Mouse (Mus musculus): ENCODE results near the gene Macrod2.

Gene Macrod2

GRCm38 (mm10) chr2:141522081-141522480, 1127.0 kb downstream of the Macrod2 start:
- no peak for DNase-seq

DNA sequence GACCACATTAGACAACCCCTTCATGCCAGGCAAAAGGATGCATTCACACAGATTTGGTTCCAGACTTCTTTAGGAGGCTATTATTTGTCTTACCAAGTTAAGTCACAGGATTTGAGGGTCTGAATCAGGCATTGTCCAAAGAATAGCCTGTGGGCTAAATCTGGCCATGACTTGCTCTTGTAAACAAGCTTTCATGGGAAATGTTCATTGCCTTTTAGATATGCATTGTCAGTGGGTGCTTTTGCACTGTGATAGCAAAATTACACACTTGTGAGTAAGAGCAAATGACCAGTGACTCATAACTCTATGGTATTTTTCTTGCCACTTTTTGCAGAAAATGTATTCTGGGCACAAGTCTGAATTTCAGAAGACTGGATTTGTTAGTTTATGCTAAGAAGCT, 1150.8 kb downstream of the Macrod2 start:
- no peak for DNase-seq

DNA sequence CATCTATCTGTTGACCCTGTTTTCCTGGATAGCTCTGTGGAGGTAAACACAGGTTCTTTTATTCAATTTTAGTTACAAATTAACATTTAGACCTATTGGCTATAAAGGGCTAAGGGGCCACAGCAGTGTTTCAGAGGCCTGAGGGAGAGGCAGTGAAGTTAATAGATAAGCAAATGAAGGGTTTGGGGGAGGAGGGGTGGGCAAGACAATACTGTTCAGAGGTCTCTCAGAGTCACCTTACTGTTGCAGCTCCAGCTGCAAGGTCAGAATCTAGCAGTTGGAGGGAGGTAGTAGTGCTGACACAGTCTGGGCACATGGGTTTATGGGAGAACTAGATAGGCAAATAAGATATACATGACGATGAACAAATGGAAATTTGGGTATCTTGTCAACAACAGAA, 1156.6 kb downstream of the Macrod2 start:
- no peak for DNase-seq

DNA sequence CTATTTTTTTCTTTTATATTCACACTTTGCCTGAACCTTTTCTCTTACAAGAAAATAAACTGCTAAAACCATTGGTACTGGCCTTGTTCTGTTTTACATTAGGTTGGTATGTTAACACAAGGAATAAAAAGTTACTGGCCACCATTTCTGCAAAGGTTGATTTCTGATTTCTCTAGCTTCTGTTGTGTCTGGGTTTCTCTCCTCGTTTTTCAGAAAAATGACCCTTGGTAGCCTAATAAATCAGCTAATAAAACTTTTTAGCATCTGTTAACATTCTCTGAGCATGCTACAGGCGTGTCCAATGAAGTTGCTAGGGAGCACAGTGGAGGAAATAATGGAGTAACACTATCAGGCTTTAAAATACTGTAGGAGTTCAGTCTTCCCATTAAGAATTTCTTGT, 1161.6 kb downstream of the Macrod2 start:
- no peak for DNase-seq

GRCm38 (mm10) chr2:141558242-141558827, 1163.2 kb downstream of the Macrod2 start:
- DNase-seq = no peak

DNA sequence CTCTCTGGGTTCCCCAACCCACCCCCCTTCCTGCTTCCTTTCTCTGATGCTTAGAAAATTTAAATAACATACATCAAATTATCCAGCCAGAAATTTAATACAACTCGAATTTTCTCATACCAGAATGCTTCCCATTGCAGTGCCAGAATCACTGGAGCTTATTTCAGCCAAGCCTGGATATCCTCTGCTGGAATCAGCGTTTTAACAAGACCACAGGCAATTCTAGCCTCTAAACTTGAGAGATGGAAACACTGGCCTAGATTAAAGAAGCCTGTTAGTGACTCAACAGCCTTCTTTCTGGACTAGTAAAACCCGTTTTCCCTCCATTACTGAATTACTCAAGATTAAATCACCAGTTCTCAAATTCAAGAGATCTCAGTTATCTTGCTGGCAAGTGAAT, 1170.9 kb downstream of the Macrod2 start:
- DNase-seq = no peak

DNA sequence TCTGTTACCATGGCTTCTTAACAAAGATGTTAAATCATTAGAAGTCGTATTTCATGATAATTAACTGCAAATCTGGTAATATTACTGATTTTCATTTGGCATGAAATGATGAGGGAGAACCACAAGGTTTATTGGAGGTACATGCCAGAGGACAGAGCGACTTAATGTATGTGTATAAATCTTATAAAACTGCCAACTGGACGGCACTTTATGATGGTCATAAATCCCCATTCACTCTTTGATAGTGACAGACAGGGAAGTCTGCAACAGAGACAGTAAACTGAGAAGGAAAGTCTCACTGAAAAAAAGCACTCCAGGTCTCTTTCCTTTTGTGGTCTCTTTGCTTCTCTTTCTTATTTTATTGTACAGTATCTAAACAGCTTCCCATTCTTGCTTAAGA, 1176.3 kb downstream of the Macrod2 start:
- no peak for DNase-seq

DNA sequence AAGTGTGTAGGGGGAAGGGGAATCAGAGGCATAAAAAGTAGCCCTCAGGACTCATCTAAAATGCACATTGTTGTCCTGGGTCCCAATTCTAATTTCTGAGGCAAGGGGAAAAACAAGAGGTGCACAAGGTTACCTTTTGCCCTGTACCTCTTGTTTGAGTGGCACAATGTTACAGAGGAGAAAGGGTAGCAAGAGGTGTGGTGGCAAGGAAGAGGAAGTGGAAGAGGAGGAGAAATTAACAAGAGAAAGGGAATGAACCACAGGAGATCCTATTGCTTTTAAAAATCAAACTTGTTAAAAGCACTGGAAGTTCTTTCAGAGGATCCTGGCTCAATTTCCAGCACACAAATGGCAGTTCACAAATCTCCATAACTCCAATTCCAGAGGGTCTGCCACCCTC, 1183.1 kb downstream of the Macrod2 start:
- no peak for DNase-seq

DNA sequence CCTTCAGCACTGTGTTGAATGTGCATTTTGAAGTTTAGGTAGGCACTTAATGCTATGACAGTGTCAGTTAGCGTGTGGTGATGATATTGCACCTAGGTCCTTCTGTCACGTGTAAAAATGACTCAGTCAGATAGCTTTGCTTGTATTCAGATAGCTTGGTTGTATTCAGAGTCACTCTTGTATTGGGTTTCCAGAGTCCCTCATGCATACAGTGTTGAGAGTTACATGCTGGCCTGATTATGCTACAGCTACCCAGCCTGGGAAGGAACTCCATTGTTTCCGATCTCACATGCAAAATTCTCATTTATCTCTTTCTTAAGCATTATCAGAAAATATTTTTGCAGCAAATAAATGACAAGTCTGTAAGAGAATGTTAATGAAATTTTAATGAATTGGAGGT, 1187.3 kb downstream of the Macrod2 start:
- no peak for DNase-seq

DNA sequence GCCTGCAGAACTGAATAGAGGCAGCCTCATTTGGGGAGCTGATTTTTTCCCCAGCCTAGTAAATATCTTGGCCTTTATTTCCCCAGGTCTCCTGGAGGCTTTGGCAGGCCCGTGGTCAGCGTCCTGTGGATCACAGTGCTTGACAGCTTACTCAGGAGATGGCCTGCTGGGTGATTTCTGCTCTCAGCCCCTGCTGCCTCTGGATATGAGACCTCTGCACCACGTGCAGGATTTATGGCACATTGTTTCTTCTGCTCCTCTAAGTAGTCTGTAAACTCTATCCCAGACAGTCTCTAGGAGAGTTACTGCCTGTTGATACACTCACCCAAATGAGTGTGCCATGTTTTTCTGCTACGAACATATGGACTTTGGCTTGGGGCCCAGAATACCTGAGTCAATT, 1187.8 kb downstream of the Macrod2 start:
- DNase-seq = no peak

- DNase-seq = no peak
Measured at GRCm38 (mm10) chr2:141587290-141587689, 1192.2 kb downstream of the Macrod2 start.

DNA sequence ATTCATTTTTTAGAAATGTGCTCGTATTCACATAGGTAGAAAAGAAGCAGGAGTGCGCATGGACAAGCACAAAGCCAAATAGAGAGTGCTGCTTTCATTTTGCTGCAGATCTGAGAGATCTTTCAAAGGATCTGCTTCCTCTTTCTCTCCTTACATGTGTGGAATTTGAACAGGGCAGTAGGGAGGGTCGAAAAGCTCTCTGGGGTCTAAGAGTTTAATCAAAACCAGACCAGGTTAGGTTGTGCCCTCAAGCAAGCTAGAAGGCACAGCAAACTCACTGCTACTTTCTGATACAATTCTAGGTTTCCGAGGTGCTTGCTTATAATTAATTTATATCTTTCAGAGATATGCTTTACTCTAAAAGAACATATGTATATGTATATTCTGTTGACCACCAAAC, 1196.2 kb downstream of the Macrod2 start:
- DNase-seq = no peak

DNA sequence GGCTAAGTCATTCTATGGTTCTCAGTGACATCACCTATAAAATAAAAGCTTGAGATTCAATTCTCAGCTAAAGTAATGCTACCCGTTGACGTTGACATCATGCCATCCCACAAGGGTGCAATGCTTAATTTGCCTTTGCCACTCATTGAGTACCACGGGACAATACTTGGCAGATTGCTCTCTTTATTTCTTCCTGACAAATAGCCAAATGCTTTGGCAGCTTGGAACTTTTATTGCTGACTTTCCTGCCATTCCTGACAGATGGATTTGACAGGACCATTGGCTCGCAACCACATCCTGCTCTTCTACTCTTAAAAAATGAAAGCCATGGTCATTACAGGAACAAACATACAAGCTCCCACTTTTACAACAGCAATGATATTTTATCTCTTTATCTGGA, 1199.7 kb downstream of the Macrod2 start:
- DNase-seq = no peak

GRCm38 (mm10) chr2:141617721-141618120, 1222.6 kb downstream of the Macrod2 start:
- DNase-seq = no peak

DNA sequence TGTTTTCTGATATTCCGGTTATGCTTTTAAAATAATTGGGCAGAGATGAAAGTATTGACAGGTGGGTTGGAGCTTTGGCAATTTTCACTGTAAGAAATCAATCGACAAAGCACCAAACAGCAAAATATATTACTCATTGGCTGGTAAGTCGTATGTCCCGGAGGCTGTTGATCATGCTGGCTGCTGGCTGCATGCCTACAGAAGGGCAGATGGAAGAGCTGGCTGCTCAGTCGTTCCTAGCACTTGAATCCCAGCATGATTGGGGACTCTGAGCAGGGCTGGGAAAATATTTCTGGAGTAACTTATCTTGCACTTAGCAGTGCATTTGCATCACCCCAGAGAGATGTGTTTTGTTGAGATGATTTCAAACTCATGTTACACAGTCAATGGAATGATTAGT, 1223.1 kb downstream of the Macrod2 start:
- no peak for DNase-seq

DNA sequence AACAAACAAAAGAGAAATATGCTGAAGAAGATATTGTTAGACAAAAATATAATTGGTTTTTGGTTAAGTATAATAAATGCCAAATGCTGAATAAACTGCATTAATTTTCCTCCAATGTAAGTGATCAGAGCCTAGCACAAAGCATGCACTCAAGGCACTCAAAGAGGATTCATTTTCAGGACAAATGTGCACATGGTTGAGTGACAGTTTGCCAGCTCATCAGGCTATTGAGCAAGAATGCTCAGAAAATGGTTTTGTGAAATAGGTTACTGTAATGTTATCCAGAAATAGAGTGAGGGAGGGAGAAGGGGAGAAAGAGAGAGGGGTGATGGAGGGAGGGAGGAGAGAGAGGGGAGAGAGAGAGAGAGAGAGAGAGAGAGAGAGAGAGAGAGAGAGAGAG, 1268.9 kb downstream of the Macrod2 start:
- DNase-seq = no peak

GRCm38 (mm10) chr2:141672814-141673213, 1277.7 kb downstream of the Macrod2 start:
- no peak for DNase-seq

GRCm38 (mm10) chr2:141673405-141673804, 1278.3 kb downstream of the Macrod2 start:
- DNase-seq = no peak

DNA sequence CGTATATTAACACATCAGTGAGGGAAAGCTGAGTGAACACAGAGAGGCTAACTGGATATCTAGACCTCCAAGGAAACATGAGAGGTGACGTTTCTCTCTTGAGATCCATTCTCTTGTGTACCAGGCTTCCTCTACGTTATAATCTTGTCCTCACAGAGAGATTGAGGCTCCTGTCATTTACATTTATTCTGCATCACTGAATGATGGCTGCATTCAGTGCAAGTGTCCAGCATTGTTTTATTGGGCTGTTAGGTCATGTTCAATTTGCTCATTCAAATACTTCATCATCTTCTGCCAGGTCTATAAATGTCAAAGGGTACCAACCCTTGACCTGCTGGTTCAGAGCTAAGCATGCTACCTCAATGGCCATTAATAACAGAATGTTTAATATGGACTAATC, 1302.4 kb downstream of the Macrod2 start:
- no peak for DNase-seq

GRCm38 (mm10) chr2:141698320-141698719, 1303.2 kb downstream of the Macrod2 start:
- no peak for DNase-seq

DNA sequence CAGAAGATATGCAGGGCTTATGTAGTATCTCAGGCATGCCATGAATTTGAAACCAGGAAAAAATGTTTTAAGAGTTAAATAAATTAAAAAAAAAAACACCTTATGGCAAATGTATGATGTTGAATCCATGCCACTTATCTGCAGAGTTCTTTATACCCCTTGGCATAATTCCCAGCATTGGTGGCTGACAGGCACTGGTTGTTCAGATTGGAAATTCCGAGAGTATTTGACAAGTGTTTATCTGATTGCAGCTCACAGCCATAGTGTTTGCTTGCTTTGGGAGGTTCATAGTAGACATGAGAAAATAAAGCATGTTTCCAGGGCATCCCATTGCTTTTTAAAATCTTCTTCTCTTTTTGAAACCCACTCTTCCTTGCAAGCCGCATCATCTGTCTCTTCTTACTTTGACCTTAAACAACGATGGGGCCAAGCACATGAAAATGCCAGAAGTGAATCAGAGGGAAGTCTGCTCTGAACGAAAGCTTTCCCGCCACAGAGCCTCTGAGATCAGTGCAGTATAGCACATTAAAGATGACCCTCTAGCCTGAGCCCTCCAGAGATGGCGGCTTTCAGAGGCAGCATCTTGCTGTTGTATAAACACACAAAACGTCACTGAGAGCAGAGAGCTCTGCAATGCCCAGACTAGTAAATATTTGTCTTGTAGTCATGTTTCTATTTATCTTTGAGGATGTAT, 1305.8 kb downstream of the Macrod2 start:
- no peak for DNase-seq

- no peak for DNase-seq
Measured at GRCm38 (mm10) chr2:141711785-141712184, 1316.7 kb downstream of the Macrod2 start.

- DNase-seq = no peak
Measured at GRCm38 (mm10) chr2:141712265-141712664, 1317.2 kb downstream of the Macrod2 start.

DNA sequence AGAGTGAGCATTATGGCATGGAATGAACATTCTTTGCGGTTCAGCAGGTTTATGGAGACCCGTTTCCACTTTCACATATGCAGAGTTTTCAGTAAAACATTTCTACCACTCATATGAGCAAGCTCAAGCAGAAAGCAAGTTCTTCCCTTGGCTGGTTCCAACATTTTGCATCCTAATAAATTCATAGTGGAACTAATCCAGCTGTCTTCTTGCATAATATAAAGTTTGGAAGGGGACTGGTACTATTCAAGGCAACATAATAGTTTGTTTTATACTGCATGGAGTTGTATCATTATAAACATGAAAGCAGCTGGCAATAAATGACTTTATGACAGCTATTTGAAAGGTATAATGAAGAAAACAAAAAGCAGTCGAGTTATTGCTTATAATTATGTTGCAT, 1320.0 kb downstream of the Macrod2 start:
- no peak for DNase-seq

GRCm38 (mm10) chr2:141722531-141722930, 1327.4 kb downstream of the Macrod2 start:
- no peak for DNase-seq

Data from lung, postnatal 4 days (tissue).